Mouse (Mus musculus): ENCODE measurements around the gene Cers3.

Cers3 gene

GRCm38 (mm10) chr7:66743377-66743781, at the start of gene Cers3:
Gene Cers3, plus strand, starts transcription at chr7:66743504.
- DNase-seq (ENCODE audit: low spot score): no peak

GRCm38 (mm10) chr7:66694467-66694866, 48.8 kb upstream of the Cers3 start:
- DNase-seq (ENCODE audit: low spot score): no peak

- DNase-seq (ENCODE audit: low spot score): no peak
These were observed 40.6 kb upstream of the Cers3 start for GRCm38 (mm10) chr7:66702721-66703120.

- no peak for DNase-seq (ENCODE audit: low spot score)
These were observed 38.7 kb upstream of the Cers3 start for GRCm38 (mm10) chr7:66704631-66705030.

GRCm38 (mm10) chr7:66711166-66711565, 32.1 kb upstream of the Cers3 start:
- peak; percentile 35 for DNase-seq (ENCODE audit: low spot score)

GRCm38 (mm10) chr7:66724514-66724913, 18.8 kb upstream of the Cers3 start:
- no peak for DNase-seq (ENCODE audit: low spot score)

GRCm38 (mm10) chr7:66724954-66725353, 18.4 kb upstream of the Cers3 start:
- no peak for DNase-seq (ENCODE audit: low spot score)

- DNase-seq (ENCODE audit: low spot score): no peak
These were observed 15.2 kb upstream of the Cers3 start for GRCm38 (mm10) chr7:66728072-66728471.

GRCm38 (mm10) chr7:66729232-66729631, 14.1 kb upstream of the Cers3 start:
- DNase-seq (ENCODE audit: low spot score): no peak

GRCm38 (mm10) chr7:66733431-66733830, 9.9 kb upstream of the Cers3 start:
- no peak for DNase-seq (ENCODE audit: low spot score)

- DNase-seq (ENCODE audit: low spot score): no peak
These were observed 9.4 kb upstream of the Cers3 start for GRCm38 (mm10) chr7:66733882-66734281.

- DNase-seq (ENCODE audit: low spot score): no peak
These were observed 8.8 kb upstream of the Cers3 start for GRCm38 (mm10) chr7:66734466-66734865.

- DNase-seq (ENCODE audit: low spot score): no peak
These were observed 8.3 kb upstream of the Cers3 start for GRCm38 (mm10) chr7:66734993-66735392.

GRCm38 (mm10) chr7:66737418-66737817, 5.9 kb upstream of the Cers3 start:
- no peak for DNase-seq (ENCODE audit: low spot score)

GRCm38 (mm10) chr7:66741008-66741407, 2.3 kb upstream of the Cers3 start:
- DNase-seq (ENCODE audit: low spot score): no peak

GRCm38 (mm10) chr7:66741412-66741811, 1.9 kb upstream of the Cers3 start:
- no peak for DNase-seq (ENCODE audit: low spot score)

GRCm38 (mm10) chr7:66746972-66747371, 3.7 kb downstream of the Cers3 start:
- DNase-seq (ENCODE audit: low spot score): no peak

GRCm38 (mm10) chr7:66749998-66750397, 6.7 kb downstream of the Cers3 start:
- no peak for DNase-seq (ENCODE audit: low spot score)

- DNase-seq (ENCODE audit: low spot score): no peak
These were observed 10.5 kb downstream of the Cers3 start for GRCm38 (mm10) chr7:66753816-66754215.

- no peak for DNase-seq (ENCODE audit: low spot score)
These were observed 12.3 kb downstream of the Cers3 start for GRCm38 (mm10) chr7:66755611-66756010.

- DNase-seq (ENCODE audit: low spot score): no peak
These were observed 26.6 kb downstream of the Cers3 start for GRCm38 (mm10) chr7:66769902-66770301.

- no peak for DNase-seq (ENCODE audit: low spot score)
These were observed 27.4 kb downstream of the Cers3 start for GRCm38 (mm10) chr7:66770706-66771105.

- DNase-seq (ENCODE audit: low spot score): no peak
These were observed 27.9 kb downstream of the Cers3 start for GRCm38 (mm10) chr7:66771252-66771651.

- no peak for DNase-seq (ENCODE audit: low spot score)
These were observed 36.1 kb downstream of the Cers3 start for GRCm38 (mm10) chr7:66779411-66779810.
